Mouse (Mus musculus) bone marrow macrophage, adult 2 months (primary cell): ENCODE data around the gene Zfp626. TPM values are rescaled to one million over a fixed set of nuclear protein-coding genes. Genes with fewer than 3 reads are reported as not detected.
"Not testable (repeated sequence)": the region's sequence is repeated elsewhere in the genome, so short reads cannot be mapped to it uniquely, and the experiment has no call there.

Source experiments
- H3K27ac ChIP-seq: 2 replicates; pipeline ENCODE4 v1.5.1; 2012; ENCODE audit warnings: low read depth, low read length; ENCODE audit not compliant: insufficient read depth
- H3K4me1 ChIP-seq: 2 replicates; pipeline ENCODE4 v1.6.1; 2012; ENCODE audit warnings: low read length; ENCODE audit not compliant: control insufficient read depth, insufficient read depth
- H3K4me3 ChIP-seq: 2 replicates; pipeline ENCODE4 v1.5.1; 2012; ENCODE audit warnings: mild to moderate bottlenecking, low read length, moderate library complexity; ENCODE audit not compliant: insufficient read depth
- CTCF ChIP-seq: IDR thresholded peaks from 2 replicates; pipeline ENCODE4 v1.5.1; 2012; ENCODE audit warnings: low read depth, mild to moderate bottlenecking, low read length, moderate library complexity
- POLR2A ChIP-seq: IDR thresholded peaks from 2 replicates; pipeline ENCODE4 v1.6.1; 2012; ENCODE audit warnings: mild to moderate bottlenecking, low read depth, low read length, borderline replicate concordance
- polyA plus RNA-seq: library from polyadenylated mRNA; stranded (reverse); fragments of >200 nt; gene quantifications from 2 replicates; pipeline ENCODE4 v1.2.4, GENCODE M21; 2012; ENCODE audit not compliant: missing spikeins, insufficient read depth, insufficient read length

Gene Zfp626
- polyA plus RNA-seq, 1 experiment: 9.0 TPM

DNA sequence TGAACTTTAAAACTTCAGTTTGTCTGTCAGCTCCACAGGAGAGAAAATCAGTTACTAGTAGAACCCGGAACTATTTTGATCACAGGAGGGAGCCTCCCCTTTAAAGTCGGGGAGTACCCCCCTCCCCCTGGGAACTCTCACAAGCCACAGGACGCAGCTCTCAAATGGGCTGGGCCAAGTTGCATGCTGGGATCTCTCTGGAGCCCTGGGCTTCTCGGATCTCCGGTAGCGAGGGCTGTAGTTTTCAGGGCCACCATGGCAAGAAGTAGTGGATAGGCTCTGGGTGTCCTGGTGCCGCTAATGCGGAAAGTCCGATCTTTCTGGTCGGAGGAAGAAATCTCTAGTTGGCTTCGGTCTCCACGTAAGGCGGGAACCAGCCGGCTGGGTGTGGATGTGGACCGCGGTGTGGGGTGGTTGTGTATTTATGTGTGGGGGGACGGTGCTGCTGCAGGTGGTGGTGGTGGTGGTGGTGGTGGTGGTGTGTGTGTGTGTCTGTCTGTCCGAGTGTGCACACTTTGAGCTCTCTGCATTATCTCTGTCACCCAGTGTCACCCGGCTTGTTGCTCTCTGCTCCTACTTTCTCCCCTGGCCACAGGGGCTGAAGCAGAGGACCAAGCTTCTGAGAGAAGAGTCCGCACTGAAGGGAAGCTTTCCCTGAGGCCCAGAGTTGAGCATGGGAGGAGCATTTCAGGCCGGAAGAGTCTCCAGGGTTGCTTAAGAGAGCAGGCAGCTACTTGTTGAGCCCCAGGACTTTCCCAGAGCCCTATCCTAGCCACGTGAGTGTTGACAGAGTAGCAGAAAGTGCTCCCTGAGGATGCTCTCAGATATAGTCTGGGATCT is 53.6 kb downstream of the Zfp626 start:
- Histone ChIP-seq H3K4me3 (peak overlapping the region; percentile 88), H3K4me1 (peaks cover 8% of the 10 kb centered on the region), H3K27ac (peak overlapping the region; percentile 77)
- TF ChIP-seq POLR2A (0 out of 2 replicates have a peak, but pooled peaks have one; percentile 35), CTCF (no peak)

DNA sequence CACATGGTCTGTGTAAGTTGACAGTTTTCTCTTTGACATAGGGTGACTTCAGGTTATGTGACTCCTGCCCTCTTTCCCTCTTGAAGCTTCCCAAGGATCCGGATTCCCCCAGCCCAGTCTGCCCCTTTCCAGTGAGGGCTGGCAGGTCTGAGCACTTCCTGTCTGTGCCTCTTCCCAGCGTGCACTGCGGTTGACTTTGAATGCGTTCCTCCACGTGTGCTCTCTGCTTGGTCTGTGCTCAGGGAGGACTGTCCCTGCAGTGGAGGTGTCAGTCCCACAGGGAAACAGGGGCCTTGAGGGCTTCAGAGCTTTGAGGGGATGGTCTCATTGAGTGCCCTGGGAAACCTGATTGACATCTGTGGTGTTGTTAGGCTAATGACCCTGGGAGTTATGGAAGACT is 55.6 kb downstream of the Zfp626 start:
- not testable (repeated sequence) for H3K4me3 ChIP-seq, H3K4me1 ChIP-seq

More for the DNA sequence above, 55.6 kb downstream of the Zfp626 start:
- H3K27ac ChIP-seq: not testable (repeated sequence)

Other genes with a start within 250 kb of the Zfp626 start
- gene Akt2, start 215.6 kb upstream of the Zfp626 start, polyA plus RNA-seq: 67.1 and 83.5 TPM in 2 replicates
- not detected in 2 replicates for gene Ttc9b, start 153.3 kb upstream of the Zfp626 start, polyA plus RNA-seq
- 12.2 and 12.6 TPM in 2 replicates for gene Map3k10, start 132.6 kb upstream of the Zfp626 start, polyA plus RNA-seq
- gene Zfp607b, start 117.9 kb upstream of the Zfp626 start, polyA plus RNA-seq: 4.8 and 5.6 TPM in 2 replicates
- gene Zfp60, start 75.8 kb upstream of the Zfp626 start, polyA plus RNA-seq: 8.3 and 8.9 TPM in 2 replicates
- gene Zfp59, start 31.4 kb downstream of the Zfp626 start, polyA plus RNA-seq: 2.7 and 3.1 TPM in 2 replicates
- 6.5 and 7.8 TPM in 2 replicates for gene Zfp607a, start 50.3 kb downstream of the Zfp626 start, polyA plus RNA-seq
- 8.4 and 9.4 TPM in 2 replicates for gene Zfp974, start 122.3 kb downstream of the Zfp626 start, polyA plus RNA-seq
- 14.6 and 19.0 TPM in 2 replicates for gene Zfp780b, start 172.0 kb downstream of the Zfp626 start, polyA plus RNA-seq
- 0.91 and 1.0 TPM in 2 replicates for gene Zfp850, start 206.9 kb downstream of the Zfp626 start, polyA plus RNA-seq
- gene Psmc4, start 242.9 kb downstream of the Zfp626 start, polyA plus RNA-seq: 77.1 and 77.8 TPM in 2 replicates